Mouse (Mus musculus): Measurements from ENCODE around the gene Ctps. TPM values are rescaled to one million over a fixed set of nuclear protein-coding genes. Genes with fewer than 3 reads are reported as not detected.

Ctps gene
- polyA plus RNA-seq, 1 experiment from 2014 or later, result 20.3 TPM

GRCm38 (mm10) chr4:120544896-120545295 lies 25.2 kb downstream of the Ctps start:
- Histone ChIP-seq H3K4me1 (ENCODE audit: control insufficient read depth, low read depth, low read length) (no peaks in the 10 kb centered on the region), H3K36me3 (ENCODE audit: control insufficient read depth, insufficient read depth) (peaks cover 27% of the 10 kb centered on the region), H3K4me2 (ENCODE audit: low read depth, low read length) (no peak overlapping the region), H3K27ac (ENCODE audit: low read length) (no peak overlapping the region), H3K9ac (ENCODE audit: low read depth, low read length) (no peak overlapping the region), H3K4me3 (ENCODE audit: low read depth, low read length) (no peak overlapping the region), H3K27me3 (ENCODE audit: control insufficient read depth, insufficient read depth, low read depth, low read length) (no peaks in the 10 kb centered on the region), H3K9me3 (replicated peaks; ENCODE audit: control insufficient read depth, low read length) (no peaks in the 10 kb centered on the region)
- 79% methylated on average over 1 of the region's 1 CpGs for WGBS (ENCODE audit: insufficient replicate concordance)
- ATAC-seq (ENCODE audit: low read depth), result no peak

DNA sequence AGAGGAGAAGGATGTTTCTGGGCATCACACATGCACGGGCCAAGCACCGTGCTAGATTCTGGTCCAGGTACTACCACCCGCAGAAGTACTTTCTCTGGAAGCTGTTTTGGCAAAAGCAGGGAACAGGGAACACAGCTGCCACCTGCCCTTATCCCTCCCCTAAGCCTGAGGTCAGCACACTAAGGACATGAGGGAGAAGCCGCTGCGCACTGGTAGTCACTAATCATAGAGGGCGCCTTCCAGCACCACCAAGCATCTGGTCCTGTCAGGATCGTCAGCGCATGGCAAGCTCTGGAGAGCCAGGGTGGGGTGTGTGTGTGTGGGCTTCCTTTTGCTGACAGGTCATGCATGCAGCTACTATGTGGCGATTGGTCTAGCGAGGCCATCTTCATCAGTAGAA lies 31.4 kb downstream of the Ctps start:
- Histone ChIP-seq H3K27ac (ENCODE audit: low read length) (no peak overlapping the region), H3K9ac (ENCODE audit: low read depth, low read length) (no peak overlapping the region), H3K4me2 (ENCODE audit: low read depth, low read length) (no peak overlapping the region), H3K36me3 (ENCODE audit: control insufficient read depth, insufficient read depth) (peaks cover 17% of the 10 kb centered on the region), H3K9me3 (replicated peaks; ENCODE audit: control insufficient read depth, low read length) (no peaks in the 10 kb centered on the region), H3K4me3 (ENCODE audit: low read depth, low read length) (no peak overlapping the region), H3K4me1 (ENCODE audit: control insufficient read depth, low read depth, low read length) (no peaks in the 10 kb centered on the region), H3K27me3 (ENCODE audit: control insufficient read depth, insufficient read depth, low read depth, low read length) (no peaks in the 10 kb centered on the region)
- ATAC-seq (ENCODE audit: low read depth), result no peak
- 91% methylated on average over 10 of the region's 10 CpGs for WGBS (ENCODE audit: insufficient replicate concordance)

GRCm38 (mm10) chr4:120531986-120532385 lies 38.1 kb downstream of the Ctps start, which contains the start of gene Slfnl1:
TSS of gene Slfnl1 (plus strand) at chr4:120532231.
- WGBS (ENCODE audit: insufficient replicate concordance), result 63% methylated on average over 6 of the region's 6 CpGs

DNA sequence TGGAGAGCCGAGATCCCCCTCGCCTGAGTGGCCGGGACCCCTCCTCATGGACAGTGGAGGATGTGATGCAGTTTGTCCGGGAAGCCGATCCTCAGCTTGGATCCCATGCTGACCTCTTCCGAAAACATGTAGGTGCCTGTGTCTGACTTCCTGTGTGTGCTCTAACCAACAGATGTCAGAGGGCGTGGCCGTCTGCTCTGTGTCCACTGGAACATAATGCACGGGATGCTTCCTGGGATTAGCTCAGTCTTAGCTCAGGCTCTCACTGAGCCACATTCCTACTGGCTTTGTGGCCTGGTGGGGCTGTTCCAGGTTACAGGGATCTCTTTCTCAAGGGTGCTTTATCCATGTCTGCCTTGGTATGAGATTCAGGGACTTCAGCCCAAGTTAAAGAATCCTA lies 41.9 kb downstream of the Ctps start:
- H3K4me1 ChIP-seq (ENCODE audit: control insufficient read depth, low read depth, low read length), result no peaks in the 10 kb centered on the region
- H3K27me3 ChIP-seq (ENCODE audit: control insufficient read depth, insufficient read depth, low read depth, low read length), result no peaks in the 10 kb centered on the region
- no peak overlapping the region for H3K4me2 ChIP-seq (ENCODE audit: low read depth, low read length)
- ATAC-seq (ENCODE audit: low read depth), result no peak
- WGBS (ENCODE audit: insufficient replicate concordance), result 81% methylated on average over 9 of the region's 9 CpGs
- no peak overlapping the region for H3K9ac ChIP-seq (ENCODE audit: low read depth, low read length)
- no peaks in the 10 kb centered on the region for H3K9me3 ChIP-seq (replicated peaks; ENCODE audit: control insufficient read depth, low read length)
- H3K27ac ChIP-seq (ENCODE audit: low read length), result no peak overlapping the region
- H3K36me3 ChIP-seq (ENCODE audit: control insufficient read depth, insufficient read depth), result peaks cover 9% of the 10 kb centered on the region
- no peak overlapping the region for H3K4me3 ChIP-seq (ENCODE audit: low read depth, low read length)

More at GRCm38 (mm10) chr4:120531986-120532385, 38.1 kb downstream of the Ctps start, which contains the start of gene Slfnl1:
- no peak for ATAC-seq (ENCODE audit: low read depth)
- Histone ChIP-seq H3K36me3 (ENCODE audit: control insufficient read depth, insufficient read depth) (no peaks in the 10 kb centered on the region; the same call in 1 of the 2 replicates), H3K9me3 (replicated peaks; ENCODE audit: control insufficient read depth, low read length) (no peaks in the 10 kb centered on the region), H3K4me3 (ENCODE audit: low read depth, low read length) (no peak within 1 kb of the TSS), H3K9ac (ENCODE audit: low read depth, low read length) (no peak within 1 kb of the TSS), H3K4me1 (ENCODE audit: control insufficient read depth, low read depth, low read length) (no peaks in the 10 kb centered on the region), H3K27me3 (ENCODE audit: control insufficient read depth, insufficient read depth, low read depth, low read length) (no peaks in the 10 kb centered on the region), H3K4me2 (ENCODE audit: low read depth, low read length) (no peak within 1 kb of the TSS), H3K27ac (ENCODE audit: low read length) (no peak within 1 kb of the TSS)

DNA sequence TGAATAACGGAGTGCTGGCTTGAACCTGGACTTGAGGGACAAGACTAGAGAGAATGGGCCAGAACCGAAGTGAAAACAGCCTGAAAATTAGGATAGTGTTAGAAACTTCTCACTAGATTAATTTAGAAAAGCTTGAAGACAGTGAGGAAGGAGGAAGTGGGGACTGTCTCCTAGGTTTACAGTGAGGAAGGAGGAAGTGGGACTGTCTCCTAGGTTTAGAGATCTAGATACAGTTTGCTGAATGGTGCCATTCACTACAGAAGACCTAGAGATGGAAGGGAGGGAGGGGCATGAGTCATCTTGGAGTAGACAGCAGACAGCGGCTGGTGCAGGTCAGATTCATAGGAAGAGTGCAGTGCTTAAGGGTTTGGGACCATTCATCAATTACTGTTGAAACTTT lies 47.0 kb downstream of the Ctps start:
- H3K4me2 ChIP-seq (ENCODE audit: low read depth, low read length), result no peak overlapping the region
- no peaks in the 10 kb centered on the region for H3K27me3 ChIP-seq (ENCODE audit: control insufficient read depth, insufficient read depth, low read depth, low read length)
- WGBS (ENCODE audit: insufficient replicate concordance), result 60% methylated on average over 3 of the region's 3 CpGs
- H3K27ac ChIP-seq (ENCODE audit: low read length), result no peak overlapping the region
- no peaks in the 10 kb centered on the region for H3K4me1 ChIP-seq (ENCODE audit: control insufficient read depth, low read depth, low read length)
- H3K4me3 ChIP-seq (ENCODE audit: low read depth, low read length), result no peak overlapping the region
- no peaks in the 10 kb centered on the region for H3K9me3 ChIP-seq (replicated peaks; ENCODE audit: control insufficient read depth, low read length)
- H3K36me3 ChIP-seq (ENCODE audit: control insufficient read depth, insufficient read depth), result peaks cover 9% of the 10 kb centered on the region
- no peak overlapping the region for H3K9ac ChIP-seq (ENCODE audit: low read depth, low read length)
- ATAC-seq (ENCODE audit: low read depth), result no peak

DNA sequence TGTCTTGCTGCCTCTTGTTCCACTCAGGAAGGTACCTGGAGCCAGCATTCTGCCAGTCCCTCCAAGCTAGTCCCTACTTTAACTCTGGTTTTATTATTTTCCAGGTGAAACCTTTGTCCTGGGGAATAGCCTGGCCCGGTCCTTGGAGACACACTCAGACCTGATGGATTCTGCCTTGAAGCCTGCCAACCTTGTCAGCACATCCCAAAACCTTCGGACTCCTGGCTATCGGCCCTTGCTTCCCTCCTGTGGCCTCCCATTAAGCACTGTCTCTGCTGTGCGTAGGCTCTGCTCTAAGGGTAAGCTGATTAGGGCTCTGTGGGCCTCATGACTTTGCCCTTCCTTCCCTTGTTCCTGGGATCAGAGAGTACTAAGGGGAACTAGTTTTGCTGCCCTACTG lies 47.7 kb downstream of the Ctps start:
- Histone ChIP-seq H3K9ac (ENCODE audit: low read depth, low read length) (no peak overlapping the region), H3K36me3 (ENCODE audit: control insufficient read depth, insufficient read depth) (peaks cover 9% of the 10 kb centered on the region), H3K4me3 (ENCODE audit: low read depth, low read length) (no peak overlapping the region), H3K4me2 (ENCODE audit: low read depth, low read length) (no peak overlapping the region), H3K4me1 (ENCODE audit: control insufficient read depth, low read depth, low read length) (no peaks in the 10 kb centered on the region), H3K9me3 (replicated peaks; ENCODE audit: control insufficient read depth, low read length) (no peaks in the 10 kb centered on the region), H3K27ac (ENCODE audit: low read length) (no peak overlapping the region), H3K27me3 (ENCODE audit: control insufficient read depth, insufficient read depth, low read depth, low read length) (no peaks in the 10 kb centered on the region)
- 69% methylated on average over 4 of the region's 4 CpGs for WGBS (ENCODE audit: insufficient replicate concordance)
- no peak for ATAC-seq (ENCODE audit: low read depth)

DNA sequence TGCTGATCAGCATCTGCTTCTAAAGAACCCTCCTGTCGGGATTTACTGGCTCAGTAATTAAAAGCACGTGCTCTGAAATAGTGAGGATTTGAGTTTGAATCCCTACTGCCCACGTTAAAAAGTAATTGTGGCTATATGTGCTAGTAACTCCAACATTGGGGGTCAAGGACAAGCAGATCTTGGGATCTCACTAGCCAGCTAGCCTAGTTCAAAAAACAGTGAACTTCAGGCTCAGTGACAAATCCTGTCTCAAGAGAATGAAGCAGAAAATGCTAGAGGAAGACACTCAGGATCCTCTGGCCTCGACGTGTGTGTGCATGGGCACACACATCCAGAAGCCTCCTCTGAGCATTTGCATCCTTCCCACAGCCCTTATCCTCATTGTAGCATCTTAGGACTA lies 48.3 kb downstream of the Ctps start:
- Histone ChIP-seq H3K27ac (ENCODE audit: low read length) (no peak overlapping the region), H3K9me3 (replicated peaks; ENCODE audit: control insufficient read depth, low read length) (no peaks in the 10 kb centered on the region), H3K4me2 (ENCODE audit: low read depth, low read length) (no peak overlapping the region), H3K4me1 (ENCODE audit: control insufficient read depth, low read depth, low read length) (no peaks in the 10 kb centered on the region), H3K9ac (ENCODE audit: low read depth, low read length) (no peak overlapping the region), H3K4me3 (ENCODE audit: low read depth, low read length) (no peak overlapping the region), H3K27me3 (ENCODE audit: control insufficient read depth, insufficient read depth, low read depth, low read length) (no peaks in the 10 kb centered on the region), H3K36me3 (ENCODE audit: control insufficient read depth, insufficient read depth) (peaks cover 9% of the 10 kb centered on the region)
- 81% methylated on average over 5 of the region's 5 CpGs for WGBS (ENCODE audit: insufficient replicate concordance)
- no peak for ATAC-seq (ENCODE audit: low read depth)

DNA sequence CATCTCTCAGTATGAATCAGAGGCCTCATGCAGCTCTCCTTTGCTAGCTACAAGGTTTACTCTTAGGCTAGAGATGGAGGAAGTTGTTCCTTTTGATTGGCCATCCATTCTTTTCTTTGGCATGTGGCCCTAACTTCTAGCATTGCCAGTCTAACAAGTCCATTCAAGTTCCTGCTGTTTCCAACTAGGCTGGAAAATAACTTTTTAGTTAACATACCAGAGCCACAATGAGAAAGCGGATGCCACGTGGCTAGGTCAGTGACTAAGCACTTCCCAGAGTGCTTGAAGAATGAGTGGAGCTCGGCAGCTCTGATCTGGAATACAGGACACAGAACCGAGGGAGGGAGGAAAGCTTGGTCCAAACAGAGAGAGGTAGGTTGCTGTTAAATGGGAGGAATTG lies 52.7 kb downstream of the Ctps start:
- 63% methylated on average over 4 of the region's 4 CpGs for WGBS (ENCODE audit: insufficient replicate concordance)
- H3K36me3 ChIP-seq (ENCODE audit: control insufficient read depth, insufficient read depth), result no peaks in the 10 kb centered on the region; the same call in 1 of the 2 replicates
- no peaks in the 10 kb centered on the region for H3K27me3 ChIP-seq (ENCODE audit: control insufficient read depth, insufficient read depth, low read depth, low read length)
- ATAC-seq (ENCODE audit: low read depth), result no peak
- no peaks in the 10 kb centered on the region for H3K9me3 ChIP-seq (replicated peaks; ENCODE audit: control insufficient read depth, low read length)
- no peak overlapping the region for H3K4me3 ChIP-seq (ENCODE audit: low read depth, low read length)
- no peaks in the 10 kb centered on the region for H3K4me1 ChIP-seq (ENCODE audit: control insufficient read depth, low read depth, low read length)
- no peak overlapping the region for H3K27ac ChIP-seq (ENCODE audit: low read length)
- no peak overlapping the region for H3K4me2 ChIP-seq (ENCODE audit: low read depth, low read length)
- no peak overlapping the region for H3K9ac ChIP-seq (ENCODE audit: low read depth, low read length)

GRCm38 (mm10) chr4:120516907-120517306 lies 53.2 kb downstream of the Ctps start:
- WGBS (ENCODE audit: insufficient replicate concordance), result 78% methylated on average over 7 of the region's 7 CpGs
- Histone ChIP-seq H3K9ac (ENCODE audit: low read depth, low read length) (no peak overlapping the region), H3K9me3 (replicated peaks; ENCODE audit: control insufficient read depth, low read length) (no peaks in the 10 kb centered on the region), H3K27ac (ENCODE audit: low read length) (no peak overlapping the region), H3K4me2 (ENCODE audit: low read depth, low read length) (no peak overlapping the region), H3K4me1 (ENCODE audit: control insufficient read depth, low read depth, low read length) (no peaks in the 10 kb centered on the region), H3K36me3 (ENCODE audit: control insufficient read depth, insufficient read depth) (no peaks in the 10 kb centered on the region; the same call in 1 of the 2 replicates), H3K27me3 (ENCODE audit: control insufficient read depth, insufficient read depth, low read depth, low read length) (no peaks in the 10 kb centered on the region), H3K4me3 (ENCODE audit: low read depth, low read length) (no peak overlapping the region)
- ATAC-seq (ENCODE audit: low read depth), result no peak

Data from liver, embryonic 16.5 days (tissue).